Mouse (Mus musculus): ENCODE results near the gene Gm20388. TPM values are rescaled to one million over a fixed set of nuclear protein-coding genes. Genes with fewer than 3 reads are reported as not detected.

Gene Gm20388
- total RNA-seq, 1 experiment from 2014 or later, result 10.0 TPM

DNA sequence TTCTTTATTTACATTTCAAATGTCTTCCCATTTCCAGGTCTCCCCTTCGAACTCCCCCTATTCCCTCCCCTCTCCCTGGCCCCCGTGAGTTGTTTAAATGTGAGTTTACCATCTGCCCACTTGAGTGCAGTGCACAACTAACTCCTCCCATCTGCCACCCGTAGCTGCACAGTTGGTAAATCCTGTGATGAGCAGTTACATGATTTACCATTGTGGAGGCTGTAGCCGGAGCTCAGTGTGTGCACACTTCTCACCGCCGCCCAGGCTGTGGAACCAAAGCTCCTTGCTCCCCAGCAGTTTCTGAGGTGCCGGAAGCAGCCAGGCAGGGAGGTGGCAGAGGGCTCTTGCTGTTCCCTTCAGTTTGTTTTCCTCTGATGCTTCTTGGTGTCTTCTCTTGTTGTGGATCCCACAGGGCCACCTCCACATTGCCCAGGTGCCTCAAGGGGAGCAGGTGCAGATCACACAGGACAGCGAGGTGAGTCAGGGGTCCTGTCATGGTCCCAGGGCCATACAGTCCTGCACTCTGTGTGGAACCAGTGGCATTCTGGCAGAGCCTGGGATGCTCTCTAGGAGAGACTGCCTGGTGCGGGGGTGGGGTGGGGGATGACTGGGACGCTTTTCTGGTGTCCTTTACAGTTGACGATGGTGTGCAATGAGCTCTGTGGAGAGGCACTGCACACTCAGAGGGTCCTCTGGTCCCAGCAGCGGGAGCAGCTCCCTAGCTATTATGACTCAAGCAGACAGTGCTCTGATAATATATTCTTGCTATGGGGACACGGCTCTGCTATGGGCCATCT, 2096.2 kb downstream of the Gm20388 start:
- no peak for ATAC-seq (replicated peaks; ENCODE audit: insufficient number of reproducible peaks, low FRiP score, low TSS enrichment, poor library complexity, severe bottlenecking)

DNA sequence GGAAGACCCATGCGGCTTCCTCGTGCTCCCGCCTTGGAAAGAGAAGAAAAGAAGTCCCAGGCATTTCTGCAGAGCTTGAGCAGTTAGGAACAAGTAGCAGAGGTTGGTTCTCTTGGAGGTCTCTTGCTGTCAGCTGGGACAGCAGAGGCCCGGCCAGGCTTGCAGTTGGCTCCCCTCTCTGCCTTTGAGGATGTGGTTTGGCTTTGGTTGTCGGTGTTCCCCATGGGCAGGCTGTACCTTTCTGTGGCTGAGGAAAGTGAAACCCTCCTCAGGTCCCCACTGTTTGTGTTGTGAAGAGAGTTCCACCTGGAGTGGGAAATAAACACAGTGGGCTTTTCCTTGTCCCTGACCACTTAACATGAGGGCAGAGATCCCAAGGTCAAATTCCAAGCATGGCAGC, 2097.8 kb downstream of the Gm20388 start:
- no peak for ATAC-seq (replicated peaks; ENCODE audit: insufficient number of reproducible peaks, low FRiP score, low TSS enrichment, poor library complexity, severe bottlenecking)

GRCm38 (mm10) chr8:122010638-122011037, 2100.0 kb downstream of the Gm20388 start:
- ATAC-seq (replicated peaks; ENCODE audit: insufficient number of reproducible peaks, low FRiP score, low TSS enrichment, poor library complexity, severe bottlenecking), result no peak

DNA sequence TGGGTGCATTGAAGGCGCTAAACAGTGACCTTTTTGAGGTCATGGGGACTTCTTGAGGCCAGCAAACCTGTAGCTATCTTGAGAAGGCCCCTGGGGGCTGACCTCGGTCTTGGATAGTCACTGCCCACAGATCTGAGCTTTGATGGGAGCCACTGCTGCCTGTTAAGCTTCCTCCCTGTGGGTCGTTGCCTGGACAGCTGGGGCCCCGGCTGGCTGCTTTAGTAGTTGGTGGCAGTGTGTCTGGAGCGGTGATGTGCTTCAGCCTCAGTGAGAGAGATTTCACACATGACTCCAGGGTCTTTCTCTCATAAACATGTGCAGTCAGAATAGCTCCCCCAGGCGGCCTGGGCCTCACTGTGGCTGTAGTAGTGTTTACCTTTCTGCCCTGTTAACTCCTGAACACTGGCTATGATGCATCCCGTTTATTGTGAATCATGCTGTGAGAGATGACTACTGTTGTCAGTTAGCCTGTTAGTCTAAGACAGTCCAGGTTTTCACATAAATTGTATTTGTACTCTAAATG, 2100.5 kb downstream of the Gm20388 start:
- no peak for ATAC-seq (replicated peaks; ENCODE audit: insufficient number of reproducible peaks, low FRiP score, low TSS enrichment, poor library complexity, severe bottlenecking)

DNA sequence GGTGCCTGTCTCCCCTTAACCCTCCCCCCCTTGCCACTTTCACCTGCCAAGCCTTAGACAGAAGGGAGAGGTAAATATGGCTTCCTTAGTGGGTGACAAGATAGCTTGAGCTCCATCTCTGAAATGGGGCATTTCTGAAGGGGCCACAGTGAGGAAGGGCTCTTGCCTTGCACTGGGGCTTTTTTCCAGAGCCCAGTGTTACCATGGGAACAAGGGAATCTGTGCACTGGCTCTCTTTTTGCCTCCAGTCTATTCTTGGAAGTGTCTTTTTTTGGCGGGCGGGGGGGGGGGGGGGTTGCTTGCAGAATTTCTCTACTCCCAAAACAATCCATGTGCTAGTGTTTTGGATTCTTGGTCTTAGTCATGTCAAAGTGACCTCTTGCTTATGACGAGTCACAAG, 2104.0 kb downstream of the Gm20388 start:
- ATAC-seq (replicated peaks; ENCODE audit: insufficient number of reproducible peaks, low FRiP score, low TSS enrichment, poor library complexity, severe bottlenecking), result no peak

GRCm38 (mm10) chr8:122018046-122018831, 2107.6 kb downstream of the Gm20388 start:
- ATAC-seq (replicated peaks; ENCODE audit: insufficient number of reproducible peaks, low FRiP score, low TSS enrichment, poor library complexity, severe bottlenecking), result no peak

GRCm38 (mm10) chr8:122019162-122019561, 2108.5 kb downstream of the Gm20388 start:
- ATAC-seq (replicated peaks; ENCODE audit: insufficient number of reproducible peaks, low FRiP score, low TSS enrichment, poor library complexity, severe bottlenecking), result no peak

DNA sequence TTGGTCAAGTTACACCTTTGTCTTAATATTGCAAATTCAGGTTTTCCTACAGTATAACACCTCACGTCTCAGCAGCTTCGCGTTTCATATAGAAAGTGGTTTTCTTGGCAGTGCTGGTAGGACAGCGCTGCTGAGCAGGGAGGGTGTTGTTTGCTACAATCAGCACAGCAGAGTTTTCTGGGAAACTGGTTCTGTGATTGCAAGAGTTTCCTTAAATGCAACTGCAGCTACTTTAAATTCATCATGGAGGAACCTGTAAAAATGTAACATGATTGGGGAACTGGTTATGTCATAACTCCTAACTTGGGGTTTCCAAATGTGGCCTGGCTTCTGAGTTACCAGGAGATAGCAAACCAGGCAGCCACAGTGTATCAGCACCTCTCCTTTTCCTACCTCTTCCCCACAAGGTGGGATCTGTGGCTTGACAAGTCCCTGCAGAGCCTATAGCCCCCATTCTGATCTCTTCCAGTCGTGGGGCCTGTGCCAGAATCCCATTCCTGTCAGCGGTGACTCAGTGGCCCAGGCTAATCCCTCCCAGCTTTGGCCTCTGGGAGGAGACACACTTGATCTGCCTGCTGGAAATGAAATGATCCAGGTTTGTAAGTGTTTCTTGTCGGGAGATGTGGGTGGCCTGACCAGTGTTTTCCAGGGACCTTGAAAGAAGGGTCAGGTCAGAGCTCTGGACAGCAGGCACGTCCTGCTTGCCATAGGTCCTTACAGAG, 2109.6 kb downstream of the Gm20388 start:
- no peak for ATAC-seq (replicated peaks; ENCODE audit: insufficient number of reproducible peaks, low FRiP score, low TSS enrichment, poor library complexity, severe bottlenecking)

DNA sequence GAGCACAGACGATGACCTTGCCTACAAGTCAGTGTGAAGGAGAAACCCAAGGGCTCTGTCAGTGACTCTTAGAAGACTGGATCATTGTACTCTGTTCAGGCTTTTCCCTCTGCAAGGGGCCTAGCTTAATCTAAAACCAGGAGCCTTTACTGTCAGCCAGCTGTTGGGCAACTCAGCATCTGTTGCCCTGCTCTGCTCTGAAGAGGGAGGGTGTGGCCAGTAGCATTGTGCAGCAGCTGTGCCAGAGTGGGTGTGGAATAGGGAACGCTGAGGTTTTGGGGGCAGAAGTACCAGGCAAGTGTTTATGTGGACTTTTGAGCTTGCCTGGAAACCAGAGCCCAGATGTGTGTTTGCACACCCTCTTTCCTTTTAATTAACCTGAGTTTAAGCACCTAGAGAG, 2111.1 kb downstream of the Gm20388 start:
- no peak for ATAC-seq (replicated peaks; ENCODE audit: insufficient number of reproducible peaks, low FRiP score, low TSS enrichment, poor library complexity, severe bottlenecking)

DNA sequence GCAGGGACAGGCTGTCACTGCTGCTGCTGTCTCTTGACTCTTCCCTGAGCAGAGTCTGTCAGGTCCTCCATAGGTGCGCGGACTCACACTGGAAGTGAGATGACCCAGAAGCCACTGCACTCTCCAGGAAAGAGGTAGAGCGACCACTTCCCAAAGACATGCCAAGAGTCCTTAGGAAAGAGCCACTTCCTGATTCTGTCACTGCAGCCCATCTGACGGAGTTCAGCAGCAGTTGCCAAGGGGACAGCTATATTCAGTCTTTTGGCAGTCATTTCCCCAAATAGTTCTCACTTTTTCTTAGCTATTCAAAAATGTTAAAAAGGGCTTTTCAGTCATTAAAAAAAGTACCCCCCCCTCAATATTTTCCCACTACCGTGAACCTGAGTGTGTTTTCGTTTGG, 2111.6 kb downstream of the Gm20388 start:
- ATAC-seq (replicated peaks; ENCODE audit: insufficient number of reproducible peaks, low FRiP score, low TSS enrichment, poor library complexity, severe bottlenecking), result no peak

DNA sequence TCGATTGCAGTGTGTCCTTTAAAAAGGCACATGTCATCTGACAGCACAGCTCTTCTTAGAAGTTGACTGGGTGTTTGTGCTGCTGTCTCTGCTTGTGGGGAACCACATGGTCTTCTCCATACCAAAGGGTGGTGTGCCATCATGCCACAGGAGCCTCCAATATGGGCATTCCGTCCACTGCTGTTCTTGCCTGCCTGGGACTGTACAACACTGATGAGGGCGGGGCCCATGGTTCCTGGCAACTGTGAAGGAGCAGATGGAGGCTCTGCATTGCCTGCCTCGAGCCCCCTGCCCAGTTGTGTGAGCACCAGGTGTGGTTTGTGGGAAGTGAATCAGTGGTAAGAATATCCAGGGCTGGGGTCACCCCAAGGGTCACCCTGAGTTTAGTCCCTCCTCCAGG, 2112.1 kb downstream of the Gm20388 start:
- no peak for ATAC-seq (replicated peaks; ENCODE audit: insufficient number of reproducible peaks, low FRiP score, low TSS enrichment, poor library complexity, severe bottlenecking)

- ATAC-seq (replicated peaks; ENCODE audit: insufficient number of reproducible peaks, low FRiP score, low TSS enrichment, poor library complexity, severe bottlenecking), result no peak
Measured at GRCm38 (mm10) chr8:122025546-122025945, 2114.9 kb downstream of the Gm20388 start.

- ATAC-seq (replicated peaks; ENCODE audit: insufficient number of reproducible peaks, low FRiP score, low TSS enrichment, poor library complexity, severe bottlenecking), result no peak
Measured at GRCm38 (mm10) chr8:122028116-122028515, 2117.5 kb downstream of the Gm20388 start.

DNA sequence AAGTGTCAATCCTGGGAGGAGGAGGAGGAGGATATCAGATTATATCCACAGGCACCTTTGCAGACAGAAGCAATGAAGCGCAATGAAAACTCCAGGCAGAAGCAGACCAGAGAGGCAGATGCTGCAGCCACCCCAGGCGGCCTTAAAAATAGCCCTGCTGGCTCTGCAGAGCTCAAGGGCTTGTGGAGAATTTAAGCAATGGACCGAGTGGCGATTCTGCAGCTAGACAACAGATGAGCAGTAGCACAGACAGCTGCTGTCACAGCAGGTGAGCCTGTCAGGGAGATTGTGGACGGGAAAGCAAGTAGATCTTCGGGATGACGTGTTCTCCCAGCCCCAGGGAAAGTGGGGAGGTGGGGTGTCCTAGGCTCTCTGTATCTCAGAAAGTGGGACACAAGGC, 2120.3 kb downstream of the Gm20388 start:
- ATAC-seq (replicated peaks; ENCODE audit: insufficient number of reproducible peaks, low FRiP score, low TSS enrichment, poor library complexity, severe bottlenecking), result no peak

GRCm38 (mm10) chr8:122032741-122033140, 2122.1 kb downstream of the Gm20388 start:
- ATAC-seq (replicated peaks; ENCODE audit: insufficient number of reproducible peaks, low FRiP score, low TSS enrichment, poor library complexity, severe bottlenecking), result no peak

GRCm38 (mm10) chr8:122035543-122035942, 2124.9 kb downstream of the Gm20388 start:
- no peak for ATAC-seq (replicated peaks; ENCODE audit: insufficient number of reproducible peaks, low FRiP score, low TSS enrichment, poor library complexity, severe bottlenecking)

GRCm38 (mm10) chr8:122036325-122036724, 2125.7 kb downstream of the Gm20388 start:
- no peak for ATAC-seq (replicated peaks; ENCODE audit: insufficient number of reproducible peaks, low FRiP score, low TSS enrichment, poor library complexity, severe bottlenecking)

DNA sequence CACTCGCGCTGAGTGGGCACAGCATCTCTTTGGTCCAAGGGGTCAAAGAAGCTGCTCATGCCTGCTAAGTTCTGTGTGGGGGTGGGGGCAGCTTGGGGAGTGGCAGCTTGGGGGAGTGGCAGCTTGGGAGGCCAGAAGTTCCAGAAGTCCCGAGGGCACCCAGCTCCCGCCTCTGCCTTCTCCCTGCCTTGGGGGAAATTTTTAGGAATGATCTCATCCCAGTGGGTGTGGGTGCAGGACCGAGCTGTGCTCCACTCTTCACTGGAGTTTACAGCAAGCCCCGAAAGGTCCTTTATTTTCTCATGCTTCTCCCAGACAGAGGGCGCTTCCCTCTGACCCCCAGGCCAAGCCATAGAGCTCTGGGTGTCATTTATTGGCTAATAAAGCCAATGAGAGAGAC, 2126.6 kb downstream of the Gm20388 start:
- ATAC-seq (replicated peaks; ENCODE audit: insufficient number of reproducible peaks, low FRiP score, low TSS enrichment, poor library complexity, severe bottlenecking), result no peak

DNA sequence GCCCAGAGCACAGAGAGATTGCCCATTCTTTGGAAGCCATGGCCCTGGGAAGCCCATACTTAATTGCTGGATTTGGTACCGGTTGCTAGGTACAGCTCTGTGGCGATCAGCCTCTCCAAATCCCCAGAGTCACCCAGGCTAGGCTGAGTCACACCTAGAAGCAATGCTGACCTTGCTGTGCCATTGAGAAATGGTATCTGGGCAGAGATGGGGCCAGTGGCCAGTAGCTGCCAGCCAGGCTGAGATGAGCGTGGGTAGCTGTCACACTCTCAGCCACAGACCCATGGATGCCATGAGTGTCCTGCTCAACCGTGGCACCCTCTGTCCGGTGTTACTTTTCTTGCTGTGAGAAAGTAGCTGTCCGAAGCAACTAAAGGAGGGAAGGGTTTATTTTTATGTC, 2127.4 kb downstream of the Gm20388 start:
- no peak for ATAC-seq (replicated peaks; ENCODE audit: insufficient number of reproducible peaks, low FRiP score, low TSS enrichment, poor library complexity, severe bottlenecking)

Data from monocyte, adult 5-6 weeks (primary cell).